Mouse (Mus musculus) hindbrain, postnatal 0 days (tissue): ENCODE results near the gene Lrrc74a. TPM values are rescaled to one million over a fixed set of nuclear protein-coding genes. Genes with fewer than 3 reads are reported as not detected.
A peak's percentile ranks its signal among the peaks of the same experiment; 100 is the strongest.

Experiments
- ATAC-seq: fragments of 200-750 bp; cut with Nextera tagmentation; 2 replicates; pipeline ENCODE4 v1.8.0; 2017; ENCODE audit warnings: mild to moderate bottlenecking, moderate TSS enrichment, moderate library complexity
- DNase-seq: peaks from one replicate; pipeline ENCODE4 v3.0.0-alpha.2; 2015; ENCODE audit warnings: low spot score
- H3K27ac ChIP-seq: fragments of 300-500 bp; sonication (generic); 2 replicates; pipeline ENCODE4 v1.5.1; 2014; ENCODE audit warnings: mild to moderate bottlenecking
- H3K27me3 ChIP-seq: fragments of 300-500 bp; sonication (generic); 2 replicates; pipeline ENCODE4 v1.6.1; 2014; ENCODE audit warnings: low read length, mixed read lengths; ENCODE audit not compliant: insufficient read depth
- H3K36me3 ChIP-seq: fragments of 300-500 bp; sonication (generic); 2 replicates; pipeline ENCODE4 v1.6.1; 2014; ENCODE audit warnings: low read length, mixed read lengths; ENCODE audit not compliant: insufficient read depth
- H3K4me1 ChIP-seq: fragments of 300-500 bp; sonication (generic); 2 replicates; pipeline ENCODE4 v1.6.1; 2014; ENCODE audit warnings: antibody characterized with exemption, low read length, mixed read lengths; ENCODE audit not compliant: insufficient read depth
- H3K4me2 ChIP-seq: fragments of 300-500 bp; sonication (generic); 2 replicates; pipeline ENCODE4 v1.6.1; 2014; ENCODE audit warnings: low read depth, mild to moderate bottlenecking, low read length, moderate library complexity, mixed read lengths
- H3K4me3 ChIP-seq: fragments of 300-500 bp; sonication (generic); 2 replicates; pipeline ENCODE4 v1.5.1; 2014; ENCODE audit warnings: low read length
- H3K9ac ChIP-seq: fragments of 300-500 bp; sonication (generic); replicated peaks from 2 replicates; pipeline ENCODE4 v1.6.1; 2014; ENCODE audit warnings: mild to moderate bottlenecking, low read length, moderate library complexity, mixed read lengths
- H3K9me3 ChIP-seq: fragments of 300-500 bp; sonication (generic); 2 replicates; pipeline ENCODE4 v1.6.1; 2016; ENCODE audit warnings: low read length, mixed read lengths
- CTCF ChIP-seq: IDR thresholded peaks from 2 replicates; pipeline ENCODE4 v1.5.1; 2016; ENCODE audit warnings: antibody characterized with exemption, control low read depth, low read depth
- WGBS: fragments of 180-500 bp; shearing (Covaris S2); extraction: QIAGEN DNeasy Blood & Tissue Kit; methylation state at CpG from one replicate; pipeline ENCODE4 v1.1.7; 2014; 5-methylcytosine and 5-hydroxymethylcytosine counted together
- polyA plus RNA-seq: library from polyadenylated mRNA; unstranded; fragments of >200 nt; fragmentation: Nextera tagmentation; extraction: Ambion mirVana; gene quantifications from 2 replicates; pipeline ENCODE4 v1.2.1, GENCODE M21; 2015
- total RNA-seq: library from RNA; depleted of rRNA; stranded (reverse); fragments of >200 nt; gene quantifications from 2 replicates; pipeline ENCODE4 v1.2.3, GENCODE M21; 2014

Gene Lrrc74a
- total and polyA plus RNA-seq, 2 experiments from 2014 or later, result not detected

- H3K36me3 ChIP-seq, result no peaks in the 10 kb centered on the region; the same call in 1 of the 2 replicates
- H3K9me3 ChIP-seq, result no peaks in the 10 kb centered on the region
- DNase-seq, result peak; percentile 81
- H3K4me1 ChIP-seq, result no peaks in the 10 kb centered on the region
- peak; percentile 50; the same call in 1 of the 2 replicates for ATAC-seq
- H3K9ac ChIP-seq, result no peak overlapping the region
- H3K4me2 ChIP-seq, result no peak overlapping the region
- 43% methylated on average over 5 of the region's 5 CpGs for whole genome bisulfite sequencing
- H3K4me3 ChIP-seq, result no peak overlapping the region
- H3K27me3 ChIP-seq, result no peaks in the 10 kb centered on the region
- no peak overlapping the region for H3K27ac ChIP-seq
- peak; percentile 91 for TF ChIP-seq CTCF
Observed at GRCm38 (mm10) chr12:86715401-86715800, 18.8 kb upstream of the Lrrc74a start.

- no peaks in the 10 kb centered on the region for H3K4me1 ChIP-seq
- ATAC-seq, result no peak
- H3K4me2 ChIP-seq, result no peak overlapping the region
- H3K27ac ChIP-seq, result no peak overlapping the region
- TF ChIP-seq CTCF, result no peak
- H3K9ac ChIP-seq, result no peak overlapping the region
- H3K27me3 ChIP-seq, result no peaks in the 10 kb centered on the region
- H3K4me3 ChIP-seq, result no peak overlapping the region
- no peaks in the 10 kb centered on the region for H3K9me3 ChIP-seq
- WGBS, result 91% methylated on average over 11 of the region's 11 CpGs
- DNase-seq, result no peak
- H3K36me3 ChIP-seq, result no peaks in the 10 kb centered on the region; the same call in 1 of the 2 replicates
Observed at GRCm38 (mm10) chr12:86716962-86717361, 17.2 kb upstream of the Lrrc74a start.

DNA sequence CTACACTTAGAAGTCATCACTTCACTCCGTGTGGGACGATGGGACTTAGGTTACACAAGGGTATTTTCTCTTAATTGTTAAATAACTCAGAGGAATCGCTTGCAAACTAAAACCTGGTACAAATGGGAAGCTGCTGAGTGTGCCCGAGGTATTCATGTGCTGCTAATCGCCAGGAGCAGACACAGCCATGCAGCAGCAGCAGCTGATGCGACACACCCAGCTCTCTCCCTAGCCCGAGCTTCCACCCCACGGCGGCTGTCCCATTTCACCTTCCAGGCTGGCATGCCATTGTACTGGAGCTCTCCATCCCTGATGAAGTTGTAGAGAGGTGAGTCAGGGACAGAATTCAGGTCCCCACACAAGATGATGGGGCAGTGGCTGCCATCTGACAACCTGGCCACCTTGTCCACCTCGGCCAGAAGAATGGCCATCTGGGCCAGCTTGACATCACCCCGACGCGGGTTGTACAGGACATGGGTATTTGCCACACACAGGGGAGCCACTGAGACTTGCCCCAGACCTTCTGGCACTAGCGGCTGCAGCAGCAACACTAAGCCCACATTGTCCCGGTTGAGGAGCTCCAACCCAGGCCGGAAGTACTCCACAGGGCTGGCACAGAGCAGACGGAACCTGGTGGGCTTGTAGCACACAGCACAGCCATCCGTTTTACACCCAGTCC lies 14.1 kb upstream of the Lrrc74a start:
- Histone ChIP-seq H3K9me3 (no peaks in the 10 kb centered on the region), H3K4me2 (no peak overlapping the region), H3K27me3 (no peaks in the 10 kb centered on the region), H3K4me3 (no peak overlapping the region), H3K27ac (no peak overlapping the region), H3K36me3 (no peaks in the 10 kb centered on the region; the same call in 1 of the 2 replicates), H3K9ac (no peak overlapping the region), H3K4me1 (peaks cover 3% of the 10 kb centered on the region; the same call in 1 of the 2 replicates)
- 82% methylated on average over 18 of the region's 18 CpGs for WGBS
- TF ChIP-seq CTCF, result no peak
- ATAC-seq (no peak), DNase-seq (no peak)

- no peaks in the 10 kb centered on the region for H3K9me3 ChIP-seq
- H3K27ac ChIP-seq, result no peak overlapping the region
- no peak for TF ChIP-seq CTCF
- ATAC-seq, result no peak
- H3K36me3 ChIP-seq, result no peaks in the 10 kb centered on the region; the same call in 1 of the 2 replicates
- H3K9ac ChIP-seq, result no peak overlapping the region
- peak; percentile 38 for DNase-seq
- no peaks in the 10 kb centered on the region for H3K27me3 ChIP-seq
- no peak overlapping the region for H3K4me2 ChIP-seq
- no peak overlapping the region for H3K4me3 ChIP-seq
- H3K4me1 ChIP-seq, result peaks cover 3% of the 10 kb centered on the region; the same call in 1 of the 2 replicates
- WGBS, result 72% methylated on average over 5 of the region's 5 CpGs
Observed at GRCm38 (mm10) chr12:86721453-86721852, 12.7 kb upstream of the Lrrc74a start.

DNA sequence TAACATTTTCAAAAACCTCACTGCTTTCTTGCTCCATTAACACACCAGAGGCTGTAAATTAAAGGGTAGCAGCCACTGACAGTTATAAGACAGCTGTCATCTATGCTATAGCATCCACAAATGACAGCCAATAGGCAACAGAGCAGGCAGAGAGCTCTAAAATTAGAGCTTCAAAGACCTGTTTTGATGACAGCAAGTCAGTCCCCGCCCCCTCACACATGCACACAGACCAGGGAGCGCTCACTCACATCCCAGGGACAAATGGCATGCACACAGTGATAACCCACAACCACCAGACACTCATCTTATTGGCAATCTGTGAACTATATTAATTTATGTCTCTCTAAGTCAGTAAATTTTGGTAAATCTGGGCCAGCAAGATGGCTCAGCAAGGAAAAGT lies 9.9 kb upstream of the Lrrc74a start:
- TF ChIP-seq CTCF, result no peak
- no peaks in the 10 kb centered on the region for H3K36me3 ChIP-seq
- peaks cover 3% of the 10 kb centered on the region; the same call in 1 of the 2 replicates for H3K4me1 ChIP-seq
- no peaks in the 10 kb centered on the region for H3K9me3 ChIP-seq
- H3K4me3 ChIP-seq, result no peak overlapping the region
- no peaks in the 10 kb centered on the region for H3K27me3 ChIP-seq
- H3K27ac ChIP-seq, result no peak overlapping the region
- H3K9ac ChIP-seq, result no peak overlapping the region
- 83% methylated on average over 2 of the region's 2 CpGs for WGBS
- H3K4me2 ChIP-seq, result no peak overlapping the region
- ATAC-seq (no peak), DNase-seq (no peak)

GRCm38 (mm10) chr12:86725706-86726105 lies 8.5 kb upstream of the Lrrc74a start:
- Histone ChIP-seq H3K27ac (peak overlapping the region; percentile 57), H3K9me3 (no peaks in the 10 kb centered on the region), H3K4me3 (peak overlapping the region; percentile 57), H3K9ac (peak overlapping the region; percentile 53), H3K27me3 (no peaks in the 10 kb centered on the region), H3K4me2 (peak overlapping the region; percentile 95), H3K36me3 (no peaks in the 10 kb centered on the region), H3K4me1 (peaks cover 3% of the 10 kb centered on the region; the same call in 1 of the 2 replicates)
- DNase-seq, result peak; percentile 50
- peak; percentile 18 for ATAC-seq
- no peak for TF ChIP-seq CTCF
- WGBS, result under 1% methylated on average over 19 of the region's 19 CpGs

- WGBS, result 1% methylated on average over 44 of the region's 44 CpGs
- no peaks in the 10 kb centered on the region for H3K9me3 ChIP-seq
- peak within 1 kb of the TSS; percentile 53 for H3K9ac ChIP-seq
- DNase-seq (peak; percentile 98), ATAC-seq (peak; percentile 100)
- no peaks in the 10 kb centered on the region for H3K27me3 ChIP-seq
- H3K36me3 ChIP-seq, result no peaks in the 10 kb centered on the region
- H3K27ac ChIP-seq, result peak within 1 kb of the TSS; percentile 57
- H3K4me3 ChIP-seq, result peak within 1 kb of the TSS; percentile 57
- H3K4me2 ChIP-seq, result peak within 1 kb of the TSS; percentile 95
- peaks cover 3% of the 10 kb centered on the region; the same call in 1 of the 2 replicates for H3K4me1 ChIP-seq
- peak; percentile 19 for TF ChIP-seq CTCF
Observed at GRCm38 (mm10) chr12:86726120-86726640, 8.0 kb upstream of the Lrrc74a start, which contains the start of gene Angel1. Gene Angel1, minus strand, starts transcription at chr12:86726460.
